Mouse (Mus musculus) ES-E14 (cell line): ENCODE data around the gene Foxo1.

Source experiments
- MAFK ChIP-seq: IDR thresholded peaks from 2 replicates; pipeline ENCODE4 v1.6.1; 2014; ENCODE audit warnings: mild to moderate bottlenecking, low read depth, low read length, inconsistent platforms; ENCODE audit not compliant: insufficient read depth
- ZC3H11A ChIP-seq: IDR thresholded peaks from 2 replicates; pipeline ENCODE4 v1.6.1; 2012; ENCODE audit warnings: low read depth, mild to moderate bottlenecking, inconsistent platforms, low read length, borderline replicate concordance
- ZNF384 ChIP-seq: IDR thresholded peaks from 2 replicates; pipeline ENCODE4 v1.6.1; 2012; ENCODE audit warnings: low read depth, low read length, inconsistent platforms

GRCm38 (mm10) chr3:52396951-52397615 is 128.9 kb downstream of the Foxo1 start:
- no peak for TF ChIP-seq ZNF384
- no peak for TF ChIP-seq ZC3H11A
- TF ChIP-seq MAFK = no peak
